Mouse (Mus musculus) intestine, embryonic 16.5 days (tissue): ENCODE measurements around the gene Ldb1. TPM values are rescaled to one million over a fixed set of nuclear protein-coding genes. Genes with fewer than 3 reads are reported as not detected.

Experiments
- ATAC-seq: fragments of 200-750 bp; cut with Nextera tagmentation; 2 replicates; pipeline ENCODE4 v1.8.0; 2017; ENCODE audit warnings: moderate TSS enrichment, moderate library complexity
- H3K27ac ChIP-seq: fragments of 300-500 bp; sonication (generic); 2 replicates; pipeline ENCODE4 v1.5.1; 2014; ENCODE audit warnings: mild to moderate bottlenecking, low read length
- H3K27me3 ChIP-seq: fragments of 300-500 bp; sonication (generic); replicated peaks from 2 replicates; pipeline ENCODE4 v1.6.1; 2014; ENCODE audit warnings: low read length, control low read depth, mixed read lengths; ENCODE audit not compliant: control insufficient read depth, insufficient read depth
- H3K36me3 ChIP-seq: fragments of 300-500 bp; sonication (generic); 2 replicates; pipeline ENCODE4 v1.6.1; 2014; ENCODE audit warnings: low read length, control low read depth; ENCODE audit not compliant: control insufficient read depth, insufficient read depth
- H3K4me1 ChIP-seq: fragments of 300-500 bp; sonication (generic); 2 replicates; pipeline ENCODE4 v1.6.1; 2014; ENCODE audit warnings: low read length, control low read depth, mixed read lengths; ENCODE audit not compliant: control insufficient read depth, insufficient read depth
- H3K4me2 ChIP-seq: fragments of 300-500 bp; sonication (generic); 2 replicates; pipeline ENCODE4 v1.6.1; 2014; ENCODE audit warnings: low read depth, low read length, control low read depth
- H3K4me3 ChIP-seq: fragments of 300-500 bp; sonication (generic); 2 replicates; pipeline ENCODE4 v1.5.1; 2014; ENCODE audit warnings: mild to moderate bottlenecking, low read length
- H3K9ac ChIP-seq: fragments of 300-500 bp; sonication (generic); 2 replicates; pipeline ENCODE4 v1.6.1; 2014; ENCODE audit warnings: low read depth, low read length
- H3K9me3 ChIP-seq: fragments of 300-500 bp; sonication (generic); 2 replicates; pipeline ENCODE4 v1.6.1; 2016; ENCODE audit warnings: low read length, control low read depth; ENCODE audit not compliant: control insufficient read depth
- WGBS: fragments of 180-500 bp; shearing (Covaris S2); extraction: QIAGEN DNeasy Blood & Tissue Kit; methylation state at CpG from one replicate; pipeline ENCODE4 v1.1.7; 2014; 5-methylcytosine and 5-hydroxymethylcytosine counted together
- polyA plus RNA-seq: library from polyadenylated mRNA; unstranded; fragments of >200 nt; fragmentation: Nextera tagmentation; extraction: Ambion mirVana; gene quantifications from 2 replicates; pipeline ENCODE4 v1.2.1, GENCODE M21; 2015

Gene Ldb1
- polyA plus RNA-seq, 1 experiment from 2014 or later: 23.3 TPM

DNA sequence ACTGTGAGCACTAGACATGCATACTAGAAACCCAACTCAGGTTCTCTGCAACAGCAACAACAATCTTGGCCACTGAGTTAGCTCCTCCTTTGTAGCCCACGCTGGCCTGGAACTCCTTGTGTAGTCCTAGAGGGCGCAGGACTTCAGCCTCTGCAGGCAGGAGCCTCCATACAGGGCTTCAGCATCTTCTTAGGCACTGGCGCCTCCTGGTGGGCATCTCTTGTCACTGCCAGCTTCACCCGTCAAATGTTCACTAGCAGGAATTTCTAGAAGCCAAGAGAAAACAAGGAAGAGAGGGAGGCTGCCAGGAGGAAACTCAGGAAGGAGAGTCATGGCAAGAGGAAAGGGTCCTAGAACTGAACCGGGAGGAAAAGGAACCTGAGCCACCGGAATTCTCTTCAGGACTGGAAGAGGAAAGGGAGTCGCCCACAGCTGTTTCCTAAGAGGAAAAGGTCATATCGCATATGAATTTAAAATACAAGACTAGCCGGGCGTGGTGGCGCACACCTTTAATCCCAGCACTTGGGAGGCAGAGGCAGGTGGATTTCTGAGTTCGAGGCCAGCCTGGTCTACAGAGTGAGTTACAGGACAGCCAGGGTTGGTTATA is 30.3 kb downstream of the Ldb1 start:
- H3K9me3 ChIP-seq: no peaks in the 10 kb centered on the region
- no peak overlapping the region for H3K4me2 ChIP-seq
- no peaks in the 10 kb centered on the region for H3K4me1 ChIP-seq
- H3K4me3 ChIP-seq: no peak overlapping the region
- H3K36me3 ChIP-seq: no peaks in the 10 kb centered on the region
- 36% methylated on average over 12 of the region's 12 CpGs for WGBS
- peak; percentile 85 for ATAC-seq
- H3K27ac ChIP-seq: no peak overlapping the region
- H3K27me3 ChIP-seq: no peaks in the 10 kb centered on the region
- no peak overlapping the region for H3K9ac ChIP-seq

DNA sequence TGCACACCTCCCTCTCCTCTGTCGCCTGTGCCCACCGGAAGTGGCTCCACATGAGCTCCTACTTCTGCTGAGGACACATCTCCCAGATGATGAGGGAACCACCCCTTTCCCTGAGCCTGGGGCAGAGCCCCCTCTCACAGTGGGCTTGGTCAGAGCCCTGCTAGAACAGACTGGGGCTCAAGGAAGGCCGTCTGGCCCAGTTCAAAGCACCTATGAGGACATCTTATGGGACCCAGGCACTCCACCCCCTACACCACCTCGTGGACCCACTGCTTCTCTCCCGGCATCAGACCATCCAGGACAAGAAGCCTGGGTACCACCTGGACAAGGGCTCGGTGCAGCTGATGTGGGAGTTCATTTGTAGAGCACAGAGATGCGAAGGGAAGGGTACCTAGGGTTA is 39.3 kb downstream of the Ldb1 start:
- no peak for ATAC-seq
- Histone ChIP-seq H3K4me1 (peaks cover 9% of the 10 kb centered on the region), H3K27ac (no peak overlapping the region), H3K9ac (no peak overlapping the region), H3K27me3 (no peaks in the 10 kb centered on the region), H3K4me2 (no peak overlapping the region), H3K9me3 (no peaks in the 10 kb centered on the region), H3K4me3 (no peak overlapping the region), H3K36me3 (no peaks in the 10 kb centered on the region)
- 90% methylated on average over 7 of the region's 7 CpGs for WGBS

DNA sequence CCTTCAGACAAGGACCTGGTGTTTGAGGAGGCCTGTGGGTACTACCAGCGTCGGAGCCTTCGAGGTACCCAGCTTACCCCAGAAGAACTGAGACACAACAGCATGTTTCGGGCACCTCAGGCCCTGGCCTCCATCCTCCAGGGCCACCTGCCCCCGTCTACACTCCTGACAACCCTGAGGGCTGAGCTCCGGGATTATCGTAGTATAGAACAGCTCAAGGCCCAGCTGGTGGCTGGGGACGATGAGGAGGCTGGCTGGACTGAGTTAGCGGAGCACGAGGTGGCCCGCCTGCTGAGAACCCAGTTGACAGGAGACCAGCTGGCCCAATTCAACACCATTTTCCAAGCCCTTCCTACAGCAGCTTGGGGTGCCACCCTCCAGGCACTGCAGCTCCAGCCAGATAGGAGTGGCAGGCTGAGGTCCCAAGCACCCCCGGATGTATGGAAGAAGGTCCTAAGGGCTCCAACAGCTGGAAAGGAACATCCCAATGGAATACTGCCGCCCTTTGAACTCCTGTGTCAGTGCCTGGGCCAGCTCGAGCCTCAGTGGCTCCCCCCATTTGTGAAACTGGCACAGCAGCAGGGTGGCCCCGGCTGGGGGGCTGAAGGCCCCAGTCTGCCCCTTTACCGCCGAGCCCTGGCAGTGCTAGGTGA is 40.1 kb downstream of the Ldb1 start:
- no peaks in the 10 kb centered on the region for H3K27me3 ChIP-seq
- no peak overlapping the region for H3K9ac ChIP-seq
- peaks cover 9% of the 10 kb centered on the region for H3K4me1 ChIP-seq
- WGBS: 81% methylated on average over 17 of the region's 17 CpGs
- ATAC-seq: no peak
- H3K4me3 ChIP-seq: no peak overlapping the region
- no peak overlapping the region for H3K27ac ChIP-seq
- H3K4me2 ChIP-seq: no peak overlapping the region
- no peaks in the 10 kb centered on the region for H3K9me3 ChIP-seq
- no peaks in the 10 kb centered on the region for H3K36me3 ChIP-seq

DNA sequence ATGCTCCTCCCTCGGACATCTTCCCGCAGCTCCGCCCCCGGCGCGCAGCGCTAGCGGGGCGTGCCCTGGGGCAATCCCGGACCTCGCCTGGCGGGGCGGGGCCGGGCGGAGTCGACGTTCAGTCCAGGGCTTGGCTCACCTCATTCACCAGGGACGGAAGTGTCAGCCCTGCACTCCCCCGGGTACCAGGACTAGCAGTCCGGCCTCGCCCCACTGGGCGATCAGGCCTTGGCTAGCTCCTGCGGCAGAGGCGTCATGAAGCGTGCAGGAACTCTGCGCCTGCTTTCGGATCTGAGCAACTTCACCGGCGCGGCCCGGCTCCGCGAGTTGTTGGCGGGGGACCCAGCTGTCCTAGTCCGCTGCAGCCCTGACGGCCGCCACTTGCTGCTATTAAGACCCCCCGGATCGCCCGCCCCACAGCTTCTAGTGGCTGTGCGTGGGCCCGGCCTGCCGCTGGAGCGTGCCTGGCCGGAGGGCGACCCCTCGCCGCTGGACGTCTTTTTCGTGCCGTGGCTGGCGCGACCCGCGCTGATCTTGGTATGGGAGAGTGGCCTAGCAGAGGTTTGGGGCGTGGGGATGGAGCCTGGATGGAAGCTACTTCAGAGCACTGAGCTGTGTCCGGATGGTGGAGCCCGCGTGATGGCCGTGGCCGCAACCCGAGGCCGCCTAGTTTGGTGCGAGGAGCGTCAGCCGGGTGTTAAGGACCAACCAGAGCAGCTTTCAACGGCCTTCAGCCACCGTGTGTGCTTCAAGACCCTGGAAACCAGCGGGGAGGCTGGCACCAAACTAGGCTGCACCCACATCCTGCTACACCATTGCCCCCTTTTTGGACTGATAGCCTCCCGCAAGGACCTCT is 41.4 kb downstream of the Ldb1 start, which contains the start of gene Hps6:
Gene Hps6, plus strand, starts transcription at position 138 of the 856 bp plus-strand sequence.
- H3K4me1 ChIP-seq: peaks cover 9% of the 10 kb centered on the region
- no peaks in the 10 kb centered on the region for H3K27me3 ChIP-seq
- ATAC-seq: peak; percentile 93
- H3K9me3 ChIP-seq: no peaks in the 10 kb centered on the region
- H3K27ac ChIP-seq: peak within 1 kb of the TSS; percentile 33
- no peaks in the 10 kb centered on the region for H3K36me3 ChIP-seq
- peak within 1 kb of the TSS; percentile 65 for H3K4me3 ChIP-seq
- peak within 1 kb of the TSS; percentile 80 for H3K4me2 ChIP-seq
- H3K9ac ChIP-seq: peak within 1 kb of the TSS; percentile 80
- 2% methylated on average over 70 of the region's 70 CpGs for WGBS

DNA sequence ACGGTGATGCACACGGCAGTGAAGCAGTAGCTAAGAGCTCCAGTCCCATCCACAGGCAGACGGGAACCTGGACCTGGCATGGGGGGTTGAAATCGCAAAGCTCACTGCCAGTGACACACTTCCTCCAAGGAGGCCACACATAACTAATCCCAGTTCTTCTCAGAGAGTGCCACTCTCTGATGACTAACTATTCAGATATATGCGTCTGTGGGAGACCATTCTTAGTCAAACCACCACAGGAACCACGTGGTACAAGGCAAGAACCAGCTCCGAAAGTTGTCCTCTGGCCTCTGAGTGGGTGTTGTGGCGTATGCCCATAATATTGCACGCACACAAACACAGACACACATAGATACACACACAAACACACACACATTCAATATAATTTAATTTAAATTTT is 42.7 kb downstream of the Ldb1 start:
- Histone ChIP-seq H3K9ac (no peak overlapping the region), H3K27me3 (no peaks in the 10 kb centered on the region), H3K9me3 (no peaks in the 10 kb centered on the region), H3K27ac (no peak overlapping the region), H3K36me3 (no peaks in the 10 kb centered on the region), H3K4me2 (no peak overlapping the region), H3K4me3 (no peak overlapping the region), H3K4me1 (peaks cover 13% of the 10 kb centered on the region)
- WGBS: 80% methylated on average over 9 of the region's 9 CpGs
- no peak for ATAC-seq

DNA sequence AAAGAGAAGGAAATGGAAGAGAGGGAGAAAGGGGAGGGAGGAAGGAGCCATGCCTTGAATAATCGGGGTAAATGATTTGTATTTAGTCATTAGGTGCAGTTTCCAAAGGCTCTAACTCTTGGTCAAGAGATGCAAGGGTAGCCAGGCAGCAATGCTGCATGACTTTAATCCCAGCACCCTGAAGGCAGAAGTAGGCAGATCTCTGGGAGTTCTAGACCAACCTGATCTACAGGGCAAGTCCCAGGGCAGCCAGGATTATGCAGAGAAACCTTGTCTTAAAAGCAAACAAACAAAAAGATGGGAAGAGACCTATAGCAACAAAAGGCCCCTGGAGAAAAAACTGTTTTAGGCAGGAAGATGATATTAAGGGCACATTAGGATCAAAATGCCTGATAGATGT is 45.6 kb downstream of the Ldb1 start:
- Histone ChIP-seq H3K27me3 (no peaks in the 10 kb centered on the region), H3K36me3 (no peaks in the 10 kb centered on the region), H3K4me2 (no peak overlapping the region), H3K4me3 (no peak overlapping the region), H3K4me1 (peaks cover 13% of the 10 kb centered on the region), H3K9ac (no peak overlapping the region), H3K27ac (no peak overlapping the region), H3K9me3 (peaks cover 5% of the 10 kb centered on the region)
- no peak for ATAC-seq
- 73% methylated on average over 1 of the region's 1 CpGs for WGBS

DNA sequence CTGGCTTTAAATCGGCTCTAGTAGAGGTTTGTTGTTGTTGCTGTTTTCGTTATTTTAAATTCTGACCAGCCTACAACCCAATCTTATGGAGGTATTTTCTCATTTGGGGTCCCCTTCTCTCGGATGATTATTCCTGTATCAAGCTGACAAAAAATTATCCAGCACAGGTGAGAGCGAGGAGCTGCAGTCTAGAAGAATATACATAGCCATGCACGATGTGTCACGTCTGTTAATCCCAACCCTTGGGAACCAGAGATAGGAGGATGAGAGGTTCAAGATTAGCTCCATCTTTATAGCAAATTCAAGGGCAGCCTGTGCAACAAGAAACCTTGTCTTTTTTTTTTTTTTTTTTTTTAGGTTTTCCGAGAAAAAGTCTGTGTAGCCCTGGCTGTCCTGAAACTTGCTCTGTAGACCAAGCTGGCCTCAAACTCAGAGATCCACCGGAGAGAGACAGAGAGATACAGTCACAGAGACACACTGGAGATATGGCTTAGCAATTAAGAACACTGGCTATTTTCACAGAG is 46.3 kb downstream of the Ldb1 start:
- Histone ChIP-seq H3K27ac (no peak overlapping the region), H3K36me3 (no peaks in the 10 kb centered on the region), H3K4me3 (peak overlapping the region; percentile 82), H3K4me2 (peak overlapping the region; percentile 54), H3K9me3 (peaks cover 6% of the 10 kb centered on the region), H3K4me1 (peaks cover 7% of the 10 kb centered on the region), H3K27me3 (no peaks in the 10 kb centered on the region), H3K9ac (peak overlapping the region; percentile 93)
- 10% methylated on average over 8 of the region's 8 CpGs for WGBS
- ATAC-seq: peak; percentile 18; the same call in 1 of the 2 replicates

DNA sequence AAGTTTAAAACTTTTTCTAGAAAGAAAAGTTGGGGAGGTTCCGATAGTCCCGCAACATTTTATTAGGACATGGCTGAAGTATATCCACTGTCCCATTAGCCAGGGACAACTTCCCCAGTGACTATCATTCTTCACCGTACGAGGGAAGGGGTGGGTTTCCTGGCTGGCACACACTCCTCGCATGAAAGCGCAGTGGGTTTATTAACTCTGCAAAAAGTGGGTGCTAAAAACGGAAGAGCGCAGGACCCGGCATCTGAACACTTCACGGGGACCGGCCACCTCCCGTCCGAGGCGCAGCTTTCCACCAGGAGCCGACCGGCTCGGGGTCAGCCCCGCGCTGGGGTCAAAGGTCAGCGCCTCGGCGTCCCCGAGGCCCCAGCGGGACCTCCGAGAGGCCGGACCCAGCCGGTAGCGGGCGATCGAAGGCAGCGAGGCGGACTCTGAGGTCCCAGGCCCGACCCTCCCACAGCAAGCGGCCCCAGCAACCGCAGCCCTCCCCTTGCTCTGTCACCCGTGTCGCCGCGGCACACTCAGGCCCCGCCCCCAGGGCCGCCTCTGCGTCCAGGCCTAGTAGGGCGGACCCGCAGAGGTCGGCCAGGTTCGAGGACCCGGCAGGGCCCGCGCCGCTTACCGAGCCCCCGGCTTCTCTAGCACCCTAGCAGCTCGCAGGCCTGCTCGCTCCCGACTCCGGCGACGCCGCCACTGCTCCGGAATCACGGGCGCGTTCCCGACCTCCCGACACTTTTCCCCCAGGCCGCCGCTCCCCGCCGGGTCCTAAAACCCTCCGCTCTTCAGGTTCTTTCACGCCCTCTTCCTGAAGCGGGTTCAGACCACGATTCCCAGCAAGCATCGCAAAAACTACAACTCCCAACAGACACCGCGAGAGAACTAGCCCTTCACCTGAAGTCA is 47.0 kb downstream of the Ldb1 start, which contains the start of gene Armh3:
Gene Armh3, minus strand, starts transcription at position 704 of the 909 bp plus-strand sequence.
- H3K27ac ChIP-seq: peak within 1 kb of the TSS; percentile 97
- peaks cover 7% of the 10 kb centered on the region for H3K4me1 ChIP-seq
- H3K36me3 ChIP-seq: no peaks in the 10 kb centered on the region
- peak within 1 kb of the TSS; percentile 82 for H3K4me3 ChIP-seq
- H3K27me3 ChIP-seq: no peaks in the 10 kb centered on the region
- H3K9me3 ChIP-seq: peaks cover 6% of the 10 kb centered on the region
- H3K4me2 ChIP-seq: peak within 1 kb of the TSS; percentile 54
- peak; percentile 97 for ATAC-seq
- peak within 1 kb of the TSS; percentile 93 for H3K9ac ChIP-seq
- 1% methylated on average over 76 of the region's 76 CpGs for WGBS
